Mouse (Mus musculus) thymus, adult 2 months (tissue): ENCODE data around the gene Wdfy3. TPM values are rescaled to one million over a fixed set of nuclear protein-coding genes. Genes with fewer than 3 reads are reported as not detected.

Experiments used
- DNase-seq: peaks from one replicate; pipeline ENCODE4 v3.0.0; 2021
- H3K27ac ChIP-seq: fragments of 200-500 bp; 2 replicates; pipeline ENCODE4 v1.5.1; 2012; ENCODE audit warnings: low read length, control low read depth; ENCODE audit not compliant: control insufficient read depth, insufficient read depth
- H3K27me3 ChIP-seq: fragments of 200-500 bp; 2 replicates; pipeline ENCODE4 v1.6.1; 2012; ENCODE audit warnings: mild to moderate bottlenecking, low read length, moderate library complexity, mixed read lengths; ENCODE audit not compliant: control insufficient read depth, insufficient read depth
- H3K36me3 ChIP-seq: fragments of 200-500 bp; 2 replicates; pipeline ENCODE4 v1.6.1; 2012; ENCODE audit warnings: mild to moderate bottlenecking, low read length, moderate library complexity; ENCODE audit not compliant: control insufficient read depth, insufficient read depth
- H3K4me1 ChIP-seq: fragments of 200-500 bp; replicated peaks from 2 replicates; pipeline ENCODE4 v1.6.1; 2012; ENCODE audit warnings: low read length; ENCODE audit not compliant: control insufficient read depth, insufficient read depth
- H3K4me3 ChIP-seq: fragments of 200-500 bp; 2 replicates; pipeline ENCODE4 v1.5.1; 2012; ENCODE audit warnings: mild to moderate bottlenecking, low read length, control low read depth, moderate library complexity; ENCODE audit not compliant: control insufficient read depth, insufficient read depth
- CTCF ChIP-seq: fragments of 200-500 bp; IDR thresholded peaks from 2 replicates; pipeline ENCODE4 v1.5.1; 2012; ENCODE audit warnings: mild to moderate bottlenecking, control low read depth, low read length, moderate library complexity, borderline replicate concordance; ENCODE audit not compliant: control insufficient read depth, poor library complexity, insufficient read depth; ENCODE audit errors: extremely low read depth
- POLR2A ChIP-seq: fragments of 200-500 bp; IDR thresholded peaks from 2 replicates; pipeline ENCODE4 v1.6.1; 2012; ENCODE audit warnings: mild to moderate bottlenecking, low read length, control low read depth, moderate library complexity; ENCODE audit not compliant: control insufficient read depth, poor library complexity, insufficient read depth; ENCODE audit errors: extremely low read depth
- WGBS: fragments of 180-500 bp; shearing (Covaris S2); methylation state at CpG from one replicate; pipeline ENCODE4 v1.1.7; 2018; 5-methylcytosine and 5-hydroxymethylcytosine counted together
- polyA plus RNA-seq: library from polyadenylated mRNA; depleted of rRNA; stranded (reverse); fragments of >200 nt; gene quantifications from 2 replicates; pipeline ENCODE4 v1.2.3, GENCODE M21; 2012

The Wdfy3 gene
- polyA plus RNA-seq, 1 experiment, result 6.8 TPM

DNA sequence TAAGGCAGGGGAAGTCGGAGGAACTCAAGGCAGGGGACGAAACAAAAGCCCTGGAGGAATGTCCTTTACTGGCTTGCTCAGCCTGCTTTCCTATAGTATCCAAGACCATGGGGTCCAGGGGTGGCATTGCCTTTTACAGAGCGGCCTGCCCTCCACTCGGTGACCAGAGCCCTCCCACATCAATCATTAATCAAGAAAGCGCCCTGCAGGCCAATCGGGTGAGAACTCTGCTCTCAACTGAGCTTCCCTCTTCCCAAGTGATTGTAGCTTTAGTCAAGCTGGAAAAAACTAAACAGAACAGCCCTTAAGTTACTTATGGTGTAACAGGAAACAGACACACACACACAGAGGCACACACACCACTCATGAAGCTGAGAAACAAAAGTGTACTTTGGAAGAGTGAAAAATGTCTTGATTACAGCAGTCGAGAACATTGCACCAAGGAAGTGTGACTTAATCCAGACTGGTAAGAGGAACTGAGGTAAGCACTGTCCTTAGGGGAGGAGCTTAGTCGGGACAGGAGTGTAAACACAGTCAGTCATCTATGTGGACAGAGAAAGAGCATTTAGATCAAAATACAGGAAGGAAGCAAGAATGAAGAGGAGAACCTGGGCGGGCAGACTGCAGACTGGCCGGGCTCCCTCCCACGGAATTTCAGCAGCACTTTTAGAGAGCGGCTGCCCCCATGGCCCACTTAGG is 101.4 kb downstream of the Wdfy3 start:
- H3K4me3 ChIP-seq, result no peak overlapping the region
- WGBS, result 25% methylated on average over 12 of the region's 12 CpGs
- H3K36me3 ChIP-seq, result no peaks in the 10 kb centered on the region
- TF ChIP-seq CTCF, result no peak
- TF ChIP-seq POLR2A, result no peak
- no peak for DNase-seq
- H3K27ac ChIP-seq, result no peak overlapping the region
- H3K4me1 ChIP-seq, result no peaks in the 10 kb centered on the region; the same call in 1 of the 2 replicates
- H3K27me3 ChIP-seq, result no peaks in the 10 kb centered on the region

DNA sequence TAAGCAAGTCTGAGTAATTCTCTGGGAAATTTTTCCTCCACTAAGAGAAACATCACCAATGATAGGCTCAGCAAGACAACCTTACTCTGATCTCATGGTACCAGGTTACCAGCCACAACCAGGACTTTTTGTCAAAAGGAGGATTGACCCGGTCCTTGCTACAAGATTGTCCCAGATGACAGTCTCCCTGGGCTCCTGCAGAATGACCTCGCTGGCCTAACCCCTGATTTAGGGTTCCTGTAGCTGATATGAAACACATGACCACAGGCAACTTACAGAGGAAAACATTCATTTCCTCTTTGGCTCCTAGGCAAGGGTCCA is 101.9 kb downstream of the Wdfy3 start:
- 49% methylated on average over 2 of the region's 2 CpGs for WGBS
- TF ChIP-seq POLR2A (no peak), CTCF (no peak)
- Histone ChIP-seq H3K4me3 (no peak overlapping the region), H3K27me3 (no peaks in the 10 kb centered on the region), H3K27ac (no peak overlapping the region; the same call in 1 of the 2 replicates), H3K36me3 (no peaks in the 10 kb centered on the region), H3K4me1 (no peaks in the 10 kb centered on the region; the same call in 1 of the 2 replicates)
- no peak for DNase-seq

DNA sequence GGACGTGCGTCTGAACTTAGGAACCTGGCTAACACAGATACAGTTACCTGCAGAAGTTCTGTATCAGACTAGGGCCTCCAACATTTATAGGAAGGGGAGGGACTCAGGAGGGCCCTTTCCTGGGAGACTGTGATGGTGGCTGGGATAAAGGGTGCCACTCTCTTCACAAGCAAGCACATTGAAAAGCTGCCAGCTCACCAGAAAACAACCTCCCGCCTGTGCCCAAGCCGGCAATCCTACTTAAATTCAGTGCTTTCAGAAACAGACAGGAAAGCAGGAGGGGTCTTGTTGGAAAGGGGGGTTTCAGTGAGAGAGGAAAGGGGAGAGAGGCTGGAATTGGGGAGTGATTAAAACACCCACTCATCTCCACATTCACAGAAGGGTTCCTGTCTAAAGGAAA is 106.9 kb downstream of the Wdfy3 start:
- no peak for TF ChIP-seq POLR2A
- TF ChIP-seq CTCF, result no peak
- Histone ChIP-seq H3K27ac (no peak overlapping the region), H3K36me3 (no peaks in the 10 kb centered on the region), H3K27me3 (no peaks in the 10 kb centered on the region), H3K4me3 (no peak overlapping the region), H3K4me1 (no peaks in the 10 kb centered on the region)
- DNase-seq, result no peak
- 94% methylated on average over 4 of the region's 4 CpGs for WGBS

DNA sequence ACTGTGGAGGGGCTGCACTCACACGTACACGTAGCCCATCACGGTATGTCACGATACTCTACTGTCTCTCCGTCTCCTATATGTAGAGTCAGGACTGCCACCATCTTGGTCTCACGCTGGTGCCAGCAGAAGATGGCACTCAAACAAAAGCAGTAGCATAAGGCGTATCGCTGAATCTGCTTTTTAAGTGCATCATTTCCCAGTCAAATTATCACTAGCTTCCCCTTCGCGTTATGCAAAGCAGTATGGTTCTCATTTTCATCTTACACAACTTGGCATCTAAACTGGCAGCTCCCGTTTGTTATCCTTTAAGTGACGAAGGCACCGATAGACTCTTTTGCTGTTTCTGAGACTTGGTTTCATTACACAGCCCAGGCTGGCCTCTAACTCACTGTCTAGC is 110.4 kb downstream of the Wdfy3 start:
- no peak for DNase-seq
- WGBS, result 98% methylated on average over 13 of the region's 13 CpGs
- Histone ChIP-seq H3K27me3 (no peaks in the 10 kb centered on the region), H3K4me1 (no peaks in the 10 kb centered on the region), H3K36me3 (no peaks in the 10 kb centered on the region), H3K4me3 (no peak overlapping the region), H3K27ac (no peak overlapping the region)
- TF ChIP-seq CTCF, result no peak
- TF ChIP-seq POLR2A, result no peak

DNA sequence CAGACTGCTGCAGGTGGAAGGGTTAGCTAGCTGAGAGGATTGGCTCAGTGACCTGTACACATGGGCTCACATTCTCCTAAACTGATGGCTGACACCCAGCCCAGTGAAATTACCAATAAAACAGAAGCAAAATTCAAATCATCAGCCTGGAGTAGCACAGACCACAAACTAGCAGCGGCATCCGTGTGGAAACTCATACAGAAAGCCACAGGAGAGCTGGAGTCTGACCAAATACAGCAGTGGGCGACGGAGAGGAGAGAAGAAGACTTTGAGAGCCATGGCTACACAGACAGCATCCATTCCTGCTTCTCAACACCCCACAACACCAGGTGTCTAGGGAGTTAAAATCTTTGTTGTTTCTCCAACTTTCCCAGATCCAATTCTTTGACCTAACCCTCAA is 110.8 kb downstream of the Wdfy3 start:
- no peak overlapping the region for H3K4me3 ChIP-seq
- H3K36me3 ChIP-seq, result no peaks in the 10 kb centered on the region
- H3K27ac ChIP-seq, result no peak overlapping the region
- no peaks in the 10 kb centered on the region for H3K4me1 ChIP-seq
- no peaks in the 10 kb centered on the region for H3K27me3 ChIP-seq
- no peak for DNase-seq
- WGBS, result 92% methylated on average over 4 of the region's 4 CpGs
- TF ChIP-seq CTCF (no peak), POLR2A (no peak)

DNA sequence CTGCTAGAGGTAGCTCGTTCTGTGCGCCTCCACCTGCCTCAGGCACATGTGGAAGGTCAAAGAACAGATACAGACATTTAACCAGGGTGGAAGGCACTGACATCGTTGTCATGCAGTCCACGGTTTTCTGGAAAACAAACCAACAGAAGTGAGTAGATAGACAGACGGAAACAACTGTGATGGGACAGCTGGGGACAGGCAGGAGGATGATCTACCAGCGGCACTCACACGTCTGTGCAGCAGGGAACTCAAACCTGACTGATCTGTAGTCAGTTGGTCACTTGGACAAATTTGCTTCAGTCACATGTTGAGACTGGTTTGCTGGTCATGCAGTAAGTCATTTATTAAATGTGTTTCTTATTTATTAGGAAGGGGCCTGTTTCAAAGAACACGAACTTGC is 112.3 kb downstream of the Wdfy3 start:
- TF ChIP-seq CTCF (no peak), POLR2A (no peak)
- H3K36me3 ChIP-seq, result no peaks in the 10 kb centered on the region
- H3K4me1 ChIP-seq, result no peaks in the 10 kb centered on the region
- WGBS, result 94% methylated on average over 8 of the region's 8 CpGs
- no peak overlapping the region for H3K4me3 ChIP-seq
- H3K27ac ChIP-seq, result no peak overlapping the region
- H3K27me3 ChIP-seq, result no peaks in the 10 kb centered on the region
- DNase-seq, result no peak
